Mouse (Mus musculus) MEL (cell line): ENCODE data around the gene Clec16a. TPM values are rescaled to one million over a fixed set of nuclear protein-coding genes. Genes with fewer than 3 reads are reported as not detected.

Source experiments
- DNase-seq: peaks from one replicate; pipeline ENCODE4 v3.0.0; 2011; ENCODE audit warnings: low read depth, low spot score
- H3K27ac ChIP-seq: 2 replicates; pipeline ENCODE4 v1.5.1; 2012; ENCODE audit warnings: low read depth, mild to moderate bottlenecking, control low read depth, low read length, moderate library complexity; ENCODE audit not compliant: control insufficient read depth
- H3K27me3 ChIP-seq, 2 experiments: fragments of 150-350 bp in 1 of 2; sonication (generic) in 1 of 2; 2 replicates each; pipeline ENCODE4 v1.6.1; 2012; ENCODE audit warnings: low read length in 2 of 2, mild to moderate bottlenecking in 2 of 2, improper control_type of control experiment in 1 of 2, moderate library complexity in 1 of 2; ENCODE audit not compliant: insufficient read depth in 2 of 2, control insufficient read depth in 1 of 2
- H3K36me3 ChIP-seq, 2 experiments: 2 replicates each; pipeline ENCODE4 v1.6.1; 2012 to 2014; ENCODE audit warnings: low read length in 2 of 2, improper control_type of control experiment in 1 of 2, inconsistent platforms in 1 of 2, mild to moderate bottlenecking in 1 of 2; ENCODE audit not compliant: insufficient read depth in 2 of 2, control insufficient read depth in 1 of 2
- H3K4me1 ChIP-seq, 2 experiments: fragments of 150-350 bp in 1 of 2; sonication (generic) in 1 of 2; 2 replicates each; pipeline ENCODE4 v1.6.1; 2012; ENCODE audit warnings: low read length in 2 of 2, improper control_type of control experiment in 1 of 2, mild to moderate bottlenecking in 1 of 2; ENCODE audit not compliant: insufficient read depth in 2 of 2, control insufficient read depth in 1 of 2
- H3K4me3 ChIP-seq, 2 experiments: fragments of 150-350 bp in 1 of 2; sonication (generic) in 1 of 2; 2 replicates each; pipeline ENCODE4 v1.5.1; 2012; ENCODE audit warnings: low read depth in 2 of 2, low read length in 2 of 2, mild to moderate bottlenecking in 2 of 2, moderate library complexity in 2 of 2, control low read depth in 1 of 2, improper control_type of control experiment in 1 of 2; ENCODE audit not compliant: control insufficient read depth in 1 of 2, insufficient read depth in 1 of 2
- H3K79me2 ChIP-seq: 2 replicates; pipeline ENCODE4 v1.6.1; 2012; ENCODE audit warnings: mild to moderate bottlenecking, low read length, moderate library complexity; ENCODE audit not compliant: control insufficient read depth, poor library complexity, insufficient read depth
- H3K9ac ChIP-seq: 2 replicates; pipeline ENCODE4 v1.6.1; 2012; ENCODE audit warnings: low read depth, mild to moderate bottlenecking, control low read depth, low read length, moderate library complexity; ENCODE audit not compliant: control insufficient read depth, poor library complexity, severe bottlenecking
- H3K9me3 ChIP-seq: fragments of 150-350 bp; sonication (generic); replicated peaks from 2 replicates; pipeline ENCODE4 v1.6.1; 2012; ENCODE audit warnings: mild to moderate bottlenecking, low read length, improper control_type of control experiment, moderate library complexity; ENCODE audit not compliant: insufficient read depth
- BHLHE40 ChIP-seq: IDR thresholded peaks from 2 replicates; pipeline ENCODE4 v1.6.1; 2012; ENCODE audit warnings: low read depth, mild to moderate bottlenecking, inconsistent platforms, low read length, improper control_type of control experiment, borderline replicate concordance
- CHD2 ChIP-seq: IDR thresholded peaks from 2 replicates; pipeline ENCODE4 v1.6.1; 2011; ENCODE audit warnings: low read length, improper control_type of control experiment
- E2F4 ChIP-seq: IDR thresholded peaks from 2 replicates; pipeline ENCODE4 v1.6.1; 2011; ENCODE audit warnings: low read depth, low read length, improper control_type of control experiment, borderline replicate concordance
- ETS1 ChIP-seq: IDR thresholded peaks from 2 replicates; pipeline ENCODE4 v1.6.1; 2012; ENCODE audit warnings: low read depth, mild to moderate bottlenecking, inconsistent platforms, low read length, improper control_type of control experiment, moderate library complexity
- HCFC1 ChIP-seq: IDR thresholded peaks from 2 replicates; pipeline ENCODE4 v1.6.1; 2012; ENCODE audit warnings: low read depth, mild to moderate bottlenecking, inconsistent platforms, low read length, improper control_type of control experiment, moderate library complexity
- JUND ChIP-seq: IDR thresholded peaks from 2 replicates; pipeline ENCODE4 v1.6.1; 2011; ENCODE audit warnings: low read depth, mild to moderate bottlenecking, improper control_type of control experiment, low read length
- KAT2A ChIP-seq: conservative IDR thresholded peaks from 2 replicates; pipeline ENCODE4 v1.6.1; 2012; ENCODE audit warnings: low read depth, low read length, improper control_type of control experiment, inconsistent platforms
- MAFK ChIP-seq: IDR thresholded peaks from 2 replicates; pipeline ENCODE4 v1.6.1; 2011; ENCODE audit warnings: low read depth, mild to moderate bottlenecking, low read length, improper control_type of control experiment, borderline replicate concordance
- MAZ ChIP-seq: IDR thresholded peaks from 2 replicates; pipeline ENCODE4 v1.6.1; 2012; ENCODE audit warnings: low read depth, mild to moderate bottlenecking, inconsistent platforms, low read length, improper control_type of control experiment
- MEF2A ChIP-seq: IDR thresholded peaks from 2 replicates; pipeline ENCODE4 v1.6.1; 2014; ENCODE audit warnings: low read depth, mild to moderate bottlenecking, inconsistent platforms, low read length, improper control_type of control experiment; ENCODE audit not compliant: poor library complexity, insufficient replicate concordance, severe bottlenecking; ENCODE audit errors: extremely low read depth
- NRF1 ChIP-seq: IDR thresholded peaks from 2 replicates; pipeline ENCODE4 v1.6.1; 2014; ENCODE audit warnings: low read depth, mild to moderate bottlenecking, inconsistent platforms, low read length, improper control_type of control experiment, moderate library complexity; ENCODE audit not compliant: poor library complexity, insufficient read depth, severe bottlenecking
- POLR2A ChIP-seq, 2 experiments: IDR thresholded peaks; 2 replicates each; pipeline ENCODE4 v1.6.1; 2011 to 2012; ENCODE audit warnings: low read length in 2 of 2, mild to moderate bottlenecking in 2 of 2, control low read depth in 1 of 2, improper control_type of control experiment in 1 of 2, low read depth in 1 of 2, moderate library complexity in 1 of 2; ENCODE audit not compliant: control insufficient read depth in 1 of 2, insufficient read depth in 1 of 2, poor library complexity in 1 of 2
- RCOR1 ChIP-seq: IDR thresholded peaks from 2 replicates; pipeline ENCODE4 v1.6.1; 2012; ENCODE audit warnings: low read depth, mild to moderate bottlenecking, inconsistent platforms, low read length, improper control_type of control experiment
- SIN3A ChIP-seq: IDR thresholded peaks from 2 replicates; pipeline ENCODE4 v1.6.1; 2012; ENCODE audit warnings: low read length, improper control_type of control experiment, inconsistent platforms
- SMC3 ChIP-seq: IDR thresholded peaks from 2 replicates; pipeline ENCODE4 v1.6.1; 2011; ENCODE audit warnings: low read depth, low read length, improper control_type of control experiment
- TAL1 ChIP-seq: IDR thresholded peaks from 2 replicates; pipeline ENCODE4 v1.6.1; 2012; ENCODE audit warnings: mild to moderate bottlenecking, inconsistent platforms, low read length, moderate library complexity, mixed read lengths
- TBP ChIP-seq: IDR thresholded peaks from 2 replicates; pipeline ENCODE4 v1.8.0; 2011; ENCODE audit warnings: low read depth, low read length, improper control_type of control experiment
- TCF12 ChIP-seq: IDR thresholded peaks from 2 replicates; pipeline ENCODE4 v1.6.1; 2014; ENCODE audit warnings: low read depth, mild to moderate bottlenecking, inconsistent platforms, low read length, improper control_type of control experiment, moderate library complexity
- UBTF ChIP-seq: IDR thresholded peaks from 2 replicates; pipeline ENCODE4 v1.6.1; 2012; ENCODE audit warnings: low read depth, mild to moderate bottlenecking, inconsistent platforms, low read length, improper control_type of control experiment, moderate library complexity, borderline replicate concordance; ENCODE audit not compliant: insufficient read depth
- USF1 ChIP-seq: IDR thresholded peaks from 2 replicates; pipeline ENCODE4 v1.6.1; 2014; ENCODE audit warnings: low read depth, mild to moderate bottlenecking, inconsistent platforms, low read length, improper control_type of control experiment, moderate library complexity
- USF2 ChIP-seq, 2 experiments: IDR thresholded peaks; 2 replicates each; pipeline ENCODE4 v1.6.1; 2011 to 2012; ENCODE audit warnings: improper control_type of control experiment in 2 of 2, low read length in 2 of 2, borderline replicate concordance in 1 of 2, inconsistent platforms in 1 of 2, low read depth in 1 of 2, mild to moderate bottlenecking in 1 of 2; ENCODE audit not compliant: insufficient read depth in 1 of 2
- polyA plus RNA-seq, 2 experiments: library from polyadenylated mRNA; stranded (reverse) in 1 of 2; unstranded in 1 of 2; fragments of >175 nt in 1 of 2; fragments of >200 nt in 1 of 2; gene quantifications; 2 replicates each; pipeline versions ENCODE4 v1.2.1 to v1.2.4; 2012; ENCODE audit warnings: low replicate concordance in 2 of 2, low read depth in 1 of 2; ENCODE audit not compliant: insufficient read length in 2 of 2, insufficient read depth in 1 of 2, missing spikeins in 1 of 2
- total RNA-seq: library from RNA; depleted of rRNA; stranded (reverse); fragments of 300-350 nt; gene quantifications from 2 replicates; pipeline ENCODE4 v1.2.3, GENCODE M21; 2012

Gene Clec16a
- total and polyA plus RNA-seq, 3 experiments, result 10.4 to 49.3 (median 22.1) TPM

DNA sequence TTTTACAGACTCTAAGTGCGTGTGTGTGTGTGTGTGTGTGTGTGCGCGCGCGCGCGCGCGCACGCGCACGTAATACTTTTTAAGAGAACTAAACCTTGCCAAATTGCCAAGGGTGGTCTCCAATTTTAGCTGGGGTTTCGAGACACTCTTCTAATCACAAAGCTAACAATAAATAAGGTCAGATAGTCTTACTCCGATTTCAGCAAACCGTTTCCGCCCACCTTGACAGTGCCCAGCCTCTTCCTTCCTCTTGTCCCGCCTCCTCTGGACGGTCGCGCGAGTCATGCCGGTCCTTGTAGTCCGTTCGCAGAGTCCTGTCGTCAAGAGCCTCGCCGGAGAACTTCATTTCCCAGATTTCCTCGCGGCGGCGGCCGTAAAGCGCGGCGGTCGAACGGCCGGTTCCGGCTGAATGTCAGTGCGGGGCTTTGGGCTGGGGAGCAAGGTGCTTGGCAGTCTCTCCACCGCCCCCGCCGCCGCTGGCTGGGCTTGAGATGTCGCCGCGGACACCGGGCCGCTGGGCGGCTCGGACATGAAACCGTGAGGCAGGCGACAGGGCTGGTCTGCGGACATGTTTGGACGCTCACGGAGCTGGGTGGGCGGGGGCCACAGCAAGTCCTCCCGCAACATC is at the start of gene Clec16a (continued):
- TF ChIP-seq MAFK, result no peak
- peak; percentile 98 for TF ChIP-seq SIN3A
- TF ChIP-seq TAL1, result no peak
- TF ChIP-seq BHLHE40, result no peak

DNA sequence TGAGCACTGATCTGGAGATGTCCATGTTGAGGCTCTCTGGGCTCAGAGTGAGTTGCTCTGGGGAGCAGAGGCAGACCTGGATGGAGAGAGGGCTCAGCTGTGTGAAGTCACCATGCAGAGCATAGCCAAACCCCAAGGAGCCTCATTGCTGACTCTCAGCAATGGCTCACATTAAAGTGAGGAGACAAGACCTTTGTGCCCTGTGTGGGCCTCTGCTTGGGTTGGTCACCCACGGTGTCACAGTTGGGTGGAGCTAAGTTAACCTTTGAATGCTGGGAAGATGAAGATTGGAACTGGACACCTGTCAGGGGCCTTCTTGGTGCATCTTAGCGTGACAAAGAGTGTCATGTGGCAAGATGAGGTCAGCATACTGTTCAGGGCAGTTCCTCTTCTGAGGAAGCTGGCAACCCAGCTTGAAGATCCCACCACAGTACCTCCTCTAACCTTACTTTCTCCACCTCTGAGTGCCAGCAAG is 49.3 kb upstream of the Clec16a start:
- no peak overlapping the region for H3K27ac ChIP-seq

DNA sequence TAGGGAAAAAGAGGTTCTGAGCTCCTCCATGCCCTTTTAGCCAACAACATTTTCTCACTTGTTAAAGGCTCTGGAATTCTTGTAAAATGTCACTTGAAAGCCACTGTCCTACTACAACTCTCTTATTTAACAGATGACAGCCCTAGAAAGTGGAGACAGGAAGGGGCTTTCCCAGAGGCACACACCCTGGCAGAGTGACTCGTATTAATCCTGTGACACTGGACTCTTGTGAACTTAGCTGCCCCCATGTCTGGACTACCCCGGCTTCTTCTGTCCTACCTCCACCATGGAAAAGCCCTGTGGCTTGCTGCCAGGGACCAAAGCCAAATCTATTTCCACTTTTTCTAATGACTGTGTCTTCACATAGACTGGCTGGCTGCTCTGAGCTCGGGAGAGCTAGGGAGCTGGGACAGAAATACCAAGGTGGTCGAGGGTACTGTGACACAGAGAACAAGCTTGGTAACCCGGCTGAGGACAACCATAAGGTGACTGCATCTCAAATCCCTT is 47.0 kb upstream of the Clec16a start:
- Histone ChIP-seq H3K79me2 (no peaks in the 10 kb centered on the region), H3K27me3 (peaks cover 0 to 4% of the 10 kb centered on the region in 2 experiments; a peak in 2 of 4 replicates), H3K4me1 (no peaks in the 10 kb centered on the region), H3K4me3 (no peak overlapping the region), H3K27ac (no peak overlapping the region), H3K9ac (no peak overlapping the region), H3K36me3 (no peaks in the 10 kb centered on the region), H3K9me3 (no peaks in the 10 kb centered on the region)
- DNase-seq, result no peak
- TF ChIP-seq TBP, result no peak

More for the DNA sequence above, 49.3 kb upstream of the Clec16a start:
- no peaks in the 10 kb centered on the region for H3K9me3 ChIP-seq
- H3K4me3 ChIP-seq, result no peak overlapping the region
- H3K4me1 ChIP-seq, result no peaks in the 10 kb centered on the region
- no peaks in the 10 kb centered on the region for H3K79me2 ChIP-seq
- TF ChIP-seq RCOR1 (no peak), USF1 (no peak), MAFK (no peak), POLR2A (IDR thresholded peaks at IDR 0.05; ENCODE audit: control insufficient read depth in 1 of 2, insufficient read depth in 1 of 2, low read depth in 1 of 2, low read length in 2 of 2, poor library complexity in 1 of 2) (no peak)
- DNase-seq, result no peak
- H3K27me3 ChIP-seq, result peaks cover 0 to 4% of the 10 kb centered on the region in 2 experiments; a peak in 2 of 4 replicates
- no peaks in the 10 kb centered on the region for H3K36me3 ChIP-seq
- no peak overlapping the region for H3K9ac ChIP-seq

DNA sequence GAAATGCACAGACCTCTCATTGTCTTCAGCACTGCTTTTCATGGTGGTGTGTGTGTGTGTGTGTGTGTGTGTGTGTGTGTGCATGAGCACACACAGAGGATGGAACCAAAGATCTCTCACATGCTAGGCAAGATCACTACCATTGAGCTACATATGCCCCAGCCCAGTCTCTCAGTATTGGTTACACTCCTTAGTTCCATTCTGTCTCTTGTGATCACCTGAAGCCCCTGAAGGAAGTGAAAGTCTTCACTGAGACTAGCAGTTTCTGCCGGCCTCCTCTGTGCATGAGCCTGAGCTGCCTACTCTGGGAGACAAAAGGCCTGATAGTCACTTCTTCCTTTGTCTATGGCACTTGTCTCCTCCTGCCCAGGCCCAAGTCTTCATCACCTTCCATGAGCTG is 46.0 kb upstream of the Clec16a start:
- Histone ChIP-seq H3K79me2 (no peaks in the 10 kb centered on the region), H3K9ac (no peak overlapping the region), H3K4me1 (no peaks in the 10 kb centered on the region)
- TF ChIP-seq USF2 (IDR thresholded peaks at IDR 0.05; ENCODE audit: borderline replicate concordance in 1 of 2, insufficient read depth in 1 of 2, low read depth in 1 of 2, low read length in 2 of 2) (no peak), KAT2A (no peak), SMC3 (no peak), POLR2A (IDR thresholded peaks at IDR 0.05; ENCODE audit: control insufficient read depth in 1 of 2, insufficient read depth in 1 of 2, low read depth in 1 of 2, low read length in 2 of 2, poor library complexity in 1 of 2) (no peak), MAZ (no peak), CHD2 (no peak), MEF2A (no peak), TCF12 (no peak), JUND (no peak), ETS1 (no peak), HCFC1 (no peak), E2F4 (no peak), NRF1 (no peak), TBP (no peak), UBTF (no peak)

More for the DNA sequence above, 46.0 kb upstream of the Clec16a start:
- Histone ChIP-seq H3K27me3 (peaks cover 0 to 4% of the 10 kb centered on the region in 2 experiments; a peak in 2 of 4 replicates), H3K27ac (no peak overlapping the region), H3K36me3 (no peaks in the 10 kb centered on the region), H3K9me3 (no peaks in the 10 kb centered on the region), H3K4me3 (no peak overlapping the region)
- DNase-seq, result no peak
